Mouse (Mus musculus) kidney, embryonic 14.5 days (tissue): ENCODE results near the gene Fam172a. TPM values are rescaled to one million over a fixed set of nuclear protein-coding genes. Genes with fewer than 3 reads are reported as not detected.

Experiments
- ATAC-seq: fragments of 200-750 bp; cut with Nextera tagmentation; 2 replicates; pipeline ENCODE4 v1.8.0; 2017; ENCODE audit warnings: moderate number of reproducible peaks, mild to moderate bottlenecking, moderate TSS enrichment, moderate library complexity; ENCODE audit not compliant: low FRiP score, low TSS enrichment
- H3K27ac ChIP-seq: fragments of 300-500 bp; sonication (generic); 2 replicates; pipeline ENCODE4 v1.5.1; 2014; ENCODE audit warnings: low read depth, mild to moderate bottlenecking, low read length, moderate library complexity, mixed read lengths
- H3K27me3 ChIP-seq: fragments of 300-500 bp; sonication (generic); 2 replicates; pipeline ENCODE4 v1.6.1; 2014; ENCODE audit warnings: mild to moderate bottlenecking, low read length; ENCODE audit not compliant: control insufficient read depth, insufficient read depth
- H3K36me3 ChIP-seq: fragments of 300-500 bp; sonication (generic); 2 replicates; pipeline ENCODE4 v1.6.1; 2014; ENCODE audit warnings: low read length, mixed read lengths; ENCODE audit not compliant: control insufficient read depth, insufficient read depth
- H3K4me1 ChIP-seq: fragments of 300-500 bp; sonication (generic); 2 replicates; pipeline ENCODE4 v1.6.1; 2014; ENCODE audit warnings: low read length, mixed read lengths; ENCODE audit not compliant: control insufficient read depth, insufficient read depth
- H3K4me2 ChIP-seq: fragments of 300-500 bp; sonication (generic); replicated peaks from 2 replicates; pipeline ENCODE4 v1.6.1; 2014; ENCODE audit warnings: low read depth, mild to moderate bottlenecking, low read length
- H3K4me3 ChIP-seq: fragments of 300-500 bp; sonication (generic); 2 replicates; pipeline ENCODE4 v1.5.1; 2014; ENCODE audit warnings: mild to moderate bottlenecking, low read length
- H3K9ac ChIP-seq: fragments of 300-500 bp; sonication (generic); 2 replicates; pipeline ENCODE4 v1.6.1; 2014; ENCODE audit warnings: low read depth, mild to moderate bottlenecking, low read length, moderate library complexity
- H3K9me3 ChIP-seq: fragments of 300-500 bp; sonication (generic); 2 replicates; pipeline ENCODE4 v1.6.1; 2016; ENCODE audit warnings: low read length; ENCODE audit not compliant: control insufficient read depth
- WGBS: fragments of 180-500 bp; shearing (Covaris S2); extraction: QIAGEN DNeasy Blood & Tissue Kit; methylation state at CpG from one replicate; pipeline ENCODE4 v1.1.7; 2014; 5-methylcytosine and 5-hydroxymethylcytosine counted together
- polyA plus RNA-seq: library from polyadenylated mRNA; unstranded; fragments of >200 nt; fragmentation: Nextera tagmentation; extraction: Ambion mirVana; gene quantifications from 2 replicates; pipeline ENCODE4 v1.2.1, GENCODE M21; 2014

Fam172a gene
- polyA plus RNA-seq, 1 experiment from 2014 or later, result 28.8 TPM

- H3K36me3 ChIP-seq, result peaks cover 8% of the 10 kb centered on the region; the same call in 1 of the 2 replicates
- no peak for ATAC-seq
- no peaks in the 10 kb centered on the region for H3K9me3 ChIP-seq
- H3K27me3 ChIP-seq, result peaks cover 64% of the 10 kb centered on the region
- no peak overlapping the region for H3K4me2 ChIP-seq
- no peak overlapping the region for H3K27ac ChIP-seq
- 33% methylated on average over 5 of the region's 5 CpGs for WGBS
- H3K4me3 ChIP-seq, result no peak overlapping the region
- H3K9ac ChIP-seq, result no peak overlapping the region
- peaks cover 15% of the 10 kb centered on the region; the same call in 1 of the 2 replicates for H3K4me1 ChIP-seq
These were observed 482.2 kb downstream of the Fam172a start for GRCm38 (mm10) chr13:78183986-78184385.

- WGBS, result 13% methylated on average over 14 of the region's 14 CpGs
These were observed 483.1 kb downstream of the Fam172a start for GRCm38 (mm10) chr13:78184786-78185466.

GRCm38 (mm10) chr13:78186340-78186946 lies 484.6 kb downstream of the Fam172a start:
- H3K9ac ChIP-seq, result no peak overlapping the region
- no peak overlapping the region for H3K27ac ChIP-seq
- H3K4me1 ChIP-seq, result peaks cover 11% of the 10 kb centered on the region; the same call in 1 of the 2 replicates
- WGBS, result 27% methylated on average over 12 of the region's 12 CpGs
- H3K4me2 ChIP-seq, result no peak overlapping the region
- no peak overlapping the region for H3K4me3 ChIP-seq
- H3K9me3 ChIP-seq, result no peaks in the 10 kb centered on the region
- H3K27me3 ChIP-seq, result peaks cover 48% of the 10 kb centered on the region
- peaks cover 25% of the 10 kb centered on the region; the same call in 1 of the 2 replicates for H3K36me3 ChIP-seq
- no peak for ATAC-seq

More at GRCm38 (mm10) chr13:78184786-78185466, 483.1 kb downstream of the Fam172a start:
- H3K36me3 ChIP-seq, result peaks cover 14% of the 10 kb centered on the region; the same call in 1 of the 2 replicates
- peaks cover 12% of the 10 kb centered on the region; the same call in 1 of the 2 replicates for H3K4me1 ChIP-seq
- no peak overlapping the region for H3K4me2 ChIP-seq
- H3K4me3 ChIP-seq, result no peak overlapping the region
- H3K9me3 ChIP-seq, result no peaks in the 10 kb centered on the region
- no peak overlapping the region for H3K27ac ChIP-seq
- ATAC-seq, result no peak
- no peak overlapping the region for H3K9ac ChIP-seq
- H3K27me3 ChIP-seq, result peaks cover 58% of the 10 kb centered on the region

GRCm38 (mm10) chr13:78187833-78188232 lies 486.0 kb downstream of the Fam172a start:
- Histone ChIP-seq H3K27ac (no peak overlapping the region), H3K9ac (no peak overlapping the region), H3K4me1 (peaks cover 13% of the 10 kb centered on the region; the same call in 1 of the 2 replicates), H3K27me3 (peaks cover 39% of the 10 kb centered on the region), H3K9me3 (no peaks in the 10 kb centered on the region), H3K4me3 (no peak overlapping the region), H3K36me3 (peaks cover 25% of the 10 kb centered on the region; the same call in 1 of the 2 replicates), H3K4me2 (no peak overlapping the region)
- 60% methylated on average over 5 of the region's 5 CpGs for WGBS
- no peak for ATAC-seq

GRCm38 (mm10) chr13:78189586-78189985 lies 487.8 kb downstream of the Fam172a start:
- H3K4me3 ChIP-seq, result no peak overlapping the region
- ATAC-seq, result no peak
- WGBS, result 42% methylated on average over 10 of the region's 10 CpGs

GRCm38 (mm10) chr13:78193211-78193610 lies 491.4 kb downstream of the Fam172a start:
- 35% methylated on average over 4 of the region's 4 CpGs for WGBS
- peaks cover 23% of the 10 kb centered on the region; the same call in 1 of the 2 replicates for H3K4me1 ChIP-seq
- no peaks in the 10 kb centered on the region for H3K9me3 ChIP-seq
- peak overlapping the region; percentile 83 for H3K4me2 ChIP-seq
- peak overlapping the region; percentile 99; the same call in 1 of the 2 replicates for H3K9ac ChIP-seq
- peak overlapping the region; percentile 22; the same call in 1 of the 2 replicates for H3K4me3 ChIP-seq
- H3K27me3 ChIP-seq, result peaks cover 14% of the 10 kb centered on the region; the same call in 1 of the 2 replicates
- no peak for ATAC-seq
- peaks cover 29% of the 10 kb centered on the region for H3K36me3 ChIP-seq
- H3K27ac ChIP-seq, result peak overlapping the region; percentile 42; the same call in 1 of the 2 replicates

More at GRCm38 (mm10) chr13:78189586-78189985, 487.8 kb downstream of the Fam172a start:
- no peak overlapping the region for H3K9ac ChIP-seq
- H3K27ac ChIP-seq, result no peak overlapping the region
- peaks cover 31% of the 10 kb centered on the region; the same call in 1 of the 2 replicates for H3K36me3 ChIP-seq
- no peaks in the 10 kb centered on the region for H3K9me3 ChIP-seq
- H3K4me2 ChIP-seq, result no peak overlapping the region
- H3K27me3 ChIP-seq, result peaks cover 27% of the 10 kb centered on the region
- peaks cover 13% of the 10 kb centered on the region; the same call in 1 of the 2 replicates for H3K4me1 ChIP-seq

- H3K27me3 ChIP-seq, result peaks cover 13% of the 10 kb centered on the region; the same call in 1 of the 2 replicates
- peak overlapping the region; percentile 89 for H3K4me3 ChIP-seq
- H3K9me3 ChIP-seq, result no peaks in the 10 kb centered on the region
- H3K9ac ChIP-seq, result peak overlapping the region; percentile 99
- ATAC-seq, result 0 out of 2 replicates have a peak, but pooled peaks have one; percentile 0
- H3K4me2 ChIP-seq, result peak overlapping the region; percentile 83
- H3K27ac ChIP-seq, result peak overlapping the region; percentile 78
- peaks cover 23% of the 10 kb centered on the region; the same call in 1 of the 2 replicates for H3K4me1 ChIP-seq
- peaks cover 28% of the 10 kb centered on the region for H3K36me3 ChIP-seq
- WGBS, result 13% methylated on average over 23 of the region's 26 CpGs
These were observed 492.5 kb downstream of the Fam172a start for GRCm38 (mm10) chr13:78194135-78194849.

- H3K27me3 ChIP-seq, result peaks cover 9% of the 10 kb centered on the region; the same call in 1 of the 2 replicates
- peak overlapping the region; percentile 83 for H3K4me2 ChIP-seq
- peak overlapping the region; percentile 78 for H3K27ac ChIP-seq
- H3K9me3 ChIP-seq, result no peaks in the 10 kb centered on the region
- H3K4me1 ChIP-seq, result peaks cover 23% of the 10 kb centered on the region; the same call in 1 of the 2 replicates
- H3K9ac ChIP-seq, result peak overlapping the region; percentile 99
- peaks cover 20% of the 10 kb centered on the region for H3K36me3 ChIP-seq
- 2% methylated on average over 63 of the region's 64 CpGs for WGBS
- peak; percentile 36 for ATAC-seq
- peak overlapping the region; percentile 89 for H3K4me3 ChIP-seq
These were observed 493.2 kb downstream of the Fam172a start for GRCm38 (mm10) chr13:78194850-78195600.
